Mouse (Mus musculus) adrenal gland (tissue): ENCODE results near the gene Tfrc.

ENCODE experiments used
- intact Hi-C: fragments of 180-260 bp; cut with DNase I; formaldehyde crosslinking; loops from one replicate; pipeline ENCODE4 v1.15.1; 2025

Tfrc gene

GRCm38 (mm10) chr16:32645361-32645914 is 36.7 kb downstream of the Tfrc start:
- intact Hi-C loops, result no loop called here

- intact Hi-C loops, result no loop called here
Measured at GRCm38 (mm10) chr16:32646014-32646413, 37.3 kb downstream of the Tfrc start.

- intact Hi-C loops, result no loop called here
Measured at GRCm38 (mm10) chr16:32647712-32648111, 39.0 kb downstream of the Tfrc start.

- intact Hi-C loops, result no loop called here
Measured at GRCm38 (mm10) chr16:32650461-32650860, 41.7 kb downstream of the Tfrc start.

- intact Hi-C loops, result no loop called here
Measured at GRCm38 (mm10) chr16:32650974-32651618, 42.4 kb downstream of the Tfrc start.

GRCm38 (mm10) chr16:32654071-32654733 is 45.5 kb downstream of the Tfrc start:
- intact Hi-C loops, result no loop called here

- intact Hi-C loops, result no loop called here
Measured at GRCm38 (mm10) chr16:32655534-32655933, 46.8 kb downstream of the Tfrc start.

GRCm38 (mm10) chr16:32656321-32656720 is 47.6 kb downstream of the Tfrc start:
- intact Hi-C loops, result no loop called here

GRCm38 (mm10) chr16:32656794-32657193 is 48.1 kb downstream of the Tfrc start:
- intact Hi-C loops, result no loop called here

- intact Hi-C loops, result no loop called here
Measured at GRCm38 (mm10) chr16:32657498-32658250, 49.0 kb downstream of the Tfrc start.

- intact Hi-C loops, result loop anchor here (1.0 kb wide), 1 partner anchor 24 kb away; no protein-coding TSS in a partner anchor
Measured at GRCm38 (mm10) chr16:32658743-32659171, 50.0 kb downstream of the Tfrc start.

GRCm38 (mm10) chr16:32659385-32659784 is 50.7 kb downstream of the Tfrc start:
- intact Hi-C loops, result loop anchor here (1.0 kb wide), 1 partner anchor 23 kb away; no protein-coding TSS in a partner anchor

- intact Hi-C loops, result no loop called here
Measured at GRCm38 (mm10) chr16:32660095-32660494, 51.4 kb downstream of the Tfrc start.

GRCm38 (mm10) chr16:32660557-32661321 is 52.0 kb downstream of the Tfrc start:
- intact Hi-C loops, result no loop called here

GRCm38 (mm10) chr16:32661493-32661921 is 52.8 kb downstream of the Tfrc start:
- intact Hi-C loops, result no loop called here

GRCm38 (mm10) chr16:32662372-32662771 is 53.7 kb downstream of the Tfrc start:
- intact Hi-C loops, result no loop called here

- intact Hi-C loops, result no loop called here
Measured at GRCm38 (mm10) chr16:32663231-32663858, 54.6 kb downstream of the Tfrc start.

- intact Hi-C loops, result no loop called here
Measured at GRCm38 (mm10) chr16:32664211-32664610, 55.5 kb downstream of the Tfrc start.

- intact Hi-C loops, result no loop called here
Measured at GRCm38 (mm10) chr16:32665851-32666665, 57.3 kb downstream of the Tfrc start.
